Mouse (Mus musculus): ENCODE results near the gene Twf2. TPM values are rescaled to one million over a fixed set of nuclear protein-coding genes. Genes with fewer than 3 reads are reported as not detected.
A peak's percentile ranks its signal among the peaks of the same experiment; 100 is the strongest.

Gene Twf2
- polyA plus RNA-seq, 1 experiment from 2014 or later: 51.5 TPM

DNA sequence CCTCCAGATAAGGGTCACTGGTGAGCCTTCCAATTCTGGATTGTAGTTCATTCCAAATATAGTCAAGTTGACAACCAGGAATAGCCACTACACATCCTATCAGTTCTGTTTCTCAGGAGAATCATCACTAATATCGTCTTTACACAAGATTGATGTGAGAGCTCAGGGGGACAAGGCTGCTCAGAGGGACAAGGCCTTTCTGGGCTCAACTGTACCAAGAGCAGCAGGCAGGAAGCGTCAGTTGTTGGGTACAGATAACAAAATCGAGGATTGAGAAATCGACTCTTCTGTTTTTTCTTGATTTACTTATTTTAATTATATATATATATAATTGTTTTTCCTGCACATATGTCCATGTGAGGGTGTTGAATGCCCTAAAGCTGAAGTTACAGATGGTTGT, 55.5 kb downstream of the Twf2 start:
- WGBS: 85% methylated on average over 4 of the region's 4 CpGs
- ATAC-seq: no peak
- no peak overlapping the region for H3K4me3 ChIP-seq (replicated peaks)

GRCm38 (mm10) chr9:106258990-106259389, 56.1 kb downstream of the Twf2 start:
- no peak for ATAC-seq
- Histone ChIP-seq H3K4me2 (replicated peaks) (no peak overlapping the region), H3K4me1 (replicated peaks) (0 out of 2 replicates have a peak, but pooled peaks cover 3% of the 10 kb centered on the region), H3K9me3 (no peaks in the 10 kb centered on the region), H3K27ac (no peak overlapping the region), H3K36me3 (no peaks in the 10 kb centered on the region), H3K4me3 (replicated peaks) (no peak overlapping the region), H3K9ac (no peak overlapping the region), H3K27me3 (replicated peaks) (no peaks in the 10 kb centered on the region)
- 58% methylated on average over 5 of the region's 5 CpGs for WGBS

More for the DNA sequence above, 55.5 kb downstream of the Twf2 start:
- H3K4me2 ChIP-seq (replicated peaks): no peak overlapping the region
- no peak overlapping the region for H3K9ac ChIP-seq
- H3K27ac ChIP-seq: no peak overlapping the region
- no peaks in the 10 kb centered on the region for H3K27me3 ChIP-seq (replicated peaks)
- H3K36me3 ChIP-seq: no peaks in the 10 kb centered on the region
- H3K4me1 ChIP-seq (replicated peaks): 0 out of 2 replicates have a peak, but pooled peaks cover 3% of the 10 kb centered on the region
- no peaks in the 10 kb centered on the region for H3K9me3 ChIP-seq

DNA sequence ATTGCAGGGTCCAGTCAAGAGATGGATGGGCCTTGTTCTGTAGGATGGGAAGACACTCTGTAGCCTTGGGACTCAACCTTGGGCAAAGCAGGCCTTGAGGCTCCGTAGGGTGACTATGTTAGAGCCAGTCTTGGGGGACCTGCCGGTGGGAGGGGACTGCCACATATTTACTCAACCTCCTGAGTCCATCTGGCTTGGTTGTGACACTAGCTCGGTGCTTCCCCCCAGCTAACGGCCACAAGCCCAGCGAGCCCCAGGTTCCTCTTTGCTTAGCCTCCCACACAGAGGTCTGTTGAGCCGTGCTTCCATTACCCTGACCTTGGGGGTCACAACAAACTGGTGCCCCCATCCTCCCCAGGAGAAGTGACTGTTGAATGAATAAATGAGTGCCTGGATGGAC, 58.1 kb downstream of the Twf2 start:
- no peak overlapping the region for H3K4me3 ChIP-seq (replicated peaks)
- no peak overlapping the region for H3K4me2 ChIP-seq (replicated peaks)
- no peak overlapping the region for H3K27ac ChIP-seq
- 77% methylated on average over 6 of the region's 6 CpGs for WGBS
- 0 out of 2 replicates have a peak, but pooled peaks cover 3% of the 10 kb centered on the region for H3K4me1 ChIP-seq (replicated peaks)
- no peaks in the 10 kb centered on the region for H3K36me3 ChIP-seq
- H3K9me3 ChIP-seq: no peaks in the 10 kb centered on the region
- H3K27me3 ChIP-seq (replicated peaks): no peaks in the 10 kb centered on the region
- H3K9ac ChIP-seq: no peak overlapping the region
- no peak for ATAC-seq

DNA sequence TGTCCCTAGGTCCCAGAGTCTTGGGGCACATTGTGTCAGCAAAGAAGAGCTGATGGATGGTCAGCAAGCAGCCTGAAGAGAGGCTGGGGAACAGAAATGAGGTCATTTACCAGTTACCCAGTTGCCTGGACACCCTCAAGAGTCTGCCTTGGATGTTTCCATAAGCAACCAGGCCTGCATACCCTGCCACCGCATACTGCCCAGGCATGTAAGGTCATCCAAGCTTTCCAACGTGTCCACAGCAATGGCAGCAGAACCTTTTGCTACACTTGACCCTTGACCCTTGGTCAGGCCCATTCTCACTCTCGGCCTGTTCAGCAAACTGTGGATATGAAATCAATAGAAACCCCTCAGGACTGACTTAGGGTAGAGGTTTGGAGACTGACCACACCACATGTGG, 58.6 kb downstream of the Twf2 start:
- Histone ChIP-seq H3K27ac (no peak overlapping the region), H3K9me3 (no peaks in the 10 kb centered on the region), H3K4me2 (replicated peaks) (no peak overlapping the region), H3K4me3 (replicated peaks) (no peak overlapping the region), H3K36me3 (no peaks in the 10 kb centered on the region), H3K27me3 (replicated peaks) (no peaks in the 10 kb centered on the region), H3K9ac (no peak overlapping the region), H3K4me1 (replicated peaks) (0 out of 2 replicates have a peak, but pooled peaks cover 3% of the 10 kb centered on the region)
- WGBS: 78% methylated on average over 3 of the region's 3 CpGs
- ATAC-seq: no peak

DNA sequence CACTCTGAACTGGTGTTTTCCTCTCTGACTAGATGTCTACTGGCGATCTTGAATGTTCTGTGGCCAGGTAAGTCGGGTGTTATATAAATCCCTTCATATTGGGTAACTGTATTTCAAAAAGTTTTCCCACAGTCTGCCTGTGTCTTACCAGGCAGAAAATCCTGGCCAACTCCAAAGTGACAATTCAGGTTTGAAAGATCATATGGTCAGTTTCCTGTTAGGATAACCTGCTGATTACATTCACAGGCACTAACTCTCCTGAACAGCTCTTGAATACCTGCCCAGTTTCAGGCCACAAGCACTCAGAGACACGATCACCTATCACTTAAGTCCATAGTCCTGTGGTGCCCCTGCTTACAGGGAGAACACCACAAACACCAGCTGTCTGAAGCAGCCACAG, 59.2 kb downstream of the Twf2 start:
- H3K9me3 ChIP-seq: no peaks in the 10 kb centered on the region
- no peak overlapping the region for H3K4me2 ChIP-seq (replicated peaks)
- no peak for ATAC-seq
- H3K9ac ChIP-seq: no peak overlapping the region
- 0 out of 2 replicates have a peak, but pooled peaks cover 3% of the 10 kb centered on the region for H3K4me1 ChIP-seq (replicated peaks)
- no peaks in the 10 kb centered on the region for H3K27me3 ChIP-seq (replicated peaks)
- WGBS: 83% methylated on average over 3 of the region's 3 CpGs
- H3K36me3 ChIP-seq: no peaks in the 10 kb centered on the region
- H3K27ac ChIP-seq: no peak overlapping the region
- no peak overlapping the region for H3K4me3 ChIP-seq (replicated peaks)

- H3K36me3 ChIP-seq: no peaks in the 10 kb centered on the region
- no peaks in the 10 kb centered on the region for H3K27me3 ChIP-seq (replicated peaks)
- H3K4me2 ChIP-seq (replicated peaks): no peak overlapping the region
- 79% methylated on average over 9 of the region's 9 CpGs for WGBS
- H3K9ac ChIP-seq: no peak overlapping the region
- no peak overlapping the region for H3K4me3 ChIP-seq (replicated peaks)
- H3K27ac ChIP-seq: no peak overlapping the region
- H3K9me3 ChIP-seq: no peaks in the 10 kb centered on the region
- H3K4me1 ChIP-seq (replicated peaks): peaks cover 7% of the 10 kb centered on the region
- no peak for ATAC-seq
Observed at GRCm38 (mm10) chr9:106263381-106263924, 60.5 kb downstream of the Twf2 start.

MicroRNA genes within 50 kb of the gene (microRNA counts, 519-probe panel; counts per million panel counts)
- microRNA mmu-let-7g: 4,698 counts per million, percentile 98 among the panel's probes with 10 or more counts

Other genes with a start within 250 kb of the Twf2 start
- 0.98 and 1.6 TPM in 2 replicates for gene Col6a5, start 242.5 kb upstream of the Twf2 start, polyA plus RNA-seq (2015; fragmentation: Nextera tagmentation; extraction: Ambion mirVana)
- 66.7 and 76.7 TPM in 2 replicates for gene Col6a4, start 106.3 kb upstream of the Twf2 start, polyA plus RNA-seq (2015; fragmentation: Nextera tagmentation; extraction: Ambion mirVana)
- gene Glyctk, start 45.0 kb upstream of the Twf2 start, polyA plus RNA-seq (2015; fragmentation: Nextera tagmentation; extraction: Ambion mirVana): 3.4 and 4.3 TPM in 2 replicates
- 16.5 and 19.0 TPM in 2 replicates for gene Wdr82, start 32.2 kb upstream of the Twf2 start, polyA plus RNA-seq (2015; fragmentation: Nextera tagmentation; extraction: Ambion mirVana)
- 30.4 and 31.7 TPM in 2 replicates for gene Ppm1m, start 3.4 kb upstream of the Twf2 start, polyA plus RNA-seq (2015; fragmentation: Nextera tagmentation; extraction: Ambion mirVana)
- gene Tlr9, start 19.5 kb downstream of the Twf2 start, polyA plus RNA-seq (2015; fragmentation: Nextera tagmentation; extraction: Ambion mirVana): 0.16 and 0.19 TPM in 2 replicates
- gene Alas1, start 45.5 kb downstream of the Twf2 start, polyA plus RNA-seq (2015; fragmentation: Nextera tagmentation; extraction: Ambion mirVana): 110 TPM in 2 replicates
- 25.9 and 28.2 TPM in 2 replicates for gene Poc1a, start 78.0 kb downstream of the Twf2 start, polyA plus RNA-seq (2015; fragmentation: Nextera tagmentation; extraction: Ambion mirVana)
- 10.0 and 10.3 TPM in 2 replicates for gene Dusp7, start 165.5 kb downstream of the Twf2 start, polyA plus RNA-seq (2015; fragmentation: Nextera tagmentation; extraction: Ambion mirVana)
- gene Rpl29, start 226.3 kb downstream of the Twf2 start, polyA plus RNA-seq (2015; fragmentation: Nextera tagmentation; extraction: Ambion mirVana): 981 and 1,002 TPM in 2 replicates
- 47.7 and 48.7 TPM in 2 replicates for gene Acy1, start 235.2 kb downstream of the Twf2 start, polyA plus RNA-seq (2015; fragmentation: Nextera tagmentation; extraction: Ambion mirVana)
- gene Abhd14b, start 244.4 kb downstream of the Twf2 start, polyA plus RNA-seq (2015; fragmentation: Nextera tagmentation; extraction: Ambion mirVana): 25.4 and 31.8 TPM in 2 replicates
- 49.1 and 51.0 TPM in 2 replicates for gene Abhd14a, start 244.6 kb downstream of the Twf2 start, polyA plus RNA-seq (2015; fragmentation: Nextera tagmentation; extraction: Ambion mirVana)